Mouse (Mus musculus) stomach, postnatal 0 days (tissue): ENCODE results near the gene Olfr718-ps1.

Experiments
- CTCF ChIP-seq: IDR thresholded peaks from 2 replicates; pipeline ENCODE4 v1.5.1; 2016; ENCODE audit warnings: antibody characterized with exemption, low read depth, mild to moderate bottlenecking, moderate library complexity
- EP300 ChIP-seq: optimal IDR thresholded peaks from 2 replicates; pipeline ENCODE3; 2016; ENCODE audit warnings: antibody characterized with exemption

- TF ChIP-seq CTCF, result peak; percentile 80
- TF ChIP-seq EP300, result no peak
These were observed 34.8 kb downstream of the Olfr718-ps1 start, which contains the start of gene Rnf216 for GRCm38 (mm10) chr5:143112281-143113246.
